Mouse (Mus musculus) CH12.LX (cell line): ENCODE data around the gene Pcca.
A peak's percentile ranks its signal among the peaks of the same experiment; 100 is the strongest.

Experiments
- CHD2 ChIP-seq: IDR thresholded peaks from 2 replicates; pipeline ENCODE4 v1.6.1; 2011; ENCODE audit warnings: low read length, improper control_type of control experiment
- CTCF ChIP-seq, 2 experiments: IDR thresholded peaks in 1 of 2; conservative IDR thresholded peaks in 1 of 2; 2 replicates each; pipeline ENCODE4 v1.5.1; 2011 to 2012; ENCODE audit warnings: low read depth in 2 of 2, low read length in 2 of 2, improper control_type of control experiment in 1 of 2, inconsistent platforms in 1 of 2, mild to moderate bottlenecking in 1 of 2, moderate library complexity in 1 of 2
- E2F4 ChIP-seq: IDR thresholded peaks from 2 replicates; pipeline ENCODE4 v1.6.1; 2011; ENCODE audit warnings: low read depth, low read length, improper control_type of control experiment; ENCODE audit not compliant: insufficient replicate concordance
- MAX ChIP-seq: IDR thresholded peaks from 2 replicates; pipeline ENCODE4 v1.6.1; 2011; ENCODE audit warnings: low read length, improper control_type of control experiment
- POLR2A ChIP-seq: IDR thresholded peaks from 2 replicates; pipeline ENCODE4 v1.6.1; 2011; ENCODE audit warnings: low read depth, mild to moderate bottlenecking, improper control_type of control experiment, low read length
- SIN3A ChIP-seq: IDR thresholded peaks from 2 replicates; pipeline ENCODE4 v1.6.1; 2012; ENCODE audit warnings: low read length, improper control_type of control experiment, inconsistent platforms
- USF1 ChIP-seq: IDR thresholded peaks from 2 replicates; pipeline ENCODE4 v1.6.1; 2014; ENCODE audit warnings: low read depth, mild to moderate bottlenecking, inconsistent platforms, low read length, improper control_type of control experiment
- ZNF384 ChIP-seq: IDR thresholded peaks from 2 replicates; pipeline ENCODE4 v1.6.1; 2012; ENCODE audit warnings: low read depth, low read length, improper control_type of control experiment, inconsistent platforms

DNA sequence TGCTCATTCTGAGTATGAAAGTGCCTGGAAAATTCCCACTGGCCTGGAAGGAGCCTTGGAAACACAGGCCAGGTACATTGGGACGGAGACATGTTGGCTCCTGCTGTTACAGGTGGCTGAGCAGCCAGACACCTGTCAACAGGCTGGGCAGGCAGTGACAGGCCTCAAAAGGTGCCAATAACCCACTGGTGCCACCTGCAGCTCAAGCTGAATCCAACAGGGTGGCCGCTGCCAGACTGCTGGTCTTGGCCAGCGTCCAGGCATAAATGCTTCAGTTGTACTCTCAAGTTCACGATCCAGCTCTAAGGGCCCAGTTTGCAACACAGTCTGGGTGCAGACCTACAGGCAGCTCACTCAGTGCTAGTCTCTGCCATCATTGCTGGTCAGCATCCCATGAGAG, 368.8 kb downstream of the Pcca start:
- TF ChIP-seq USF1 (no peak), CTCF (conservative IDR thresholded peaks at IDR 0.05 in 1 of 2, IDR thresholded peaks at IDR 0.05 in 1 of 2; ENCODE audit: low read depth in 2 of 2, low read length in 2 of 2) (0 out of 4 replicates have a peak, but pooled peaks of 1 of the 2 experiments have one; percentile 9), POLR2A (no peak), ZNF384 (no peak), E2F4 (no peak), CHD2 (no peak), MAX (no peak), SIN3A (no peak)
